Mouse (Mus musculus) kidney, adult 18-20 months (tissue): Measurements from ENCODE around the gene Rdh13.
"Not testable (repeated sequence)": the region's sequence is repeated elsewhere in the genome, so short reads cannot be mapped to it uniquely, and the experiment has no call there.

Experiments used
- DNase-seq: peaks from one replicate; pipeline ENCODE4 v3.0.0; 2021

The Rdh13 gene

DNA sequence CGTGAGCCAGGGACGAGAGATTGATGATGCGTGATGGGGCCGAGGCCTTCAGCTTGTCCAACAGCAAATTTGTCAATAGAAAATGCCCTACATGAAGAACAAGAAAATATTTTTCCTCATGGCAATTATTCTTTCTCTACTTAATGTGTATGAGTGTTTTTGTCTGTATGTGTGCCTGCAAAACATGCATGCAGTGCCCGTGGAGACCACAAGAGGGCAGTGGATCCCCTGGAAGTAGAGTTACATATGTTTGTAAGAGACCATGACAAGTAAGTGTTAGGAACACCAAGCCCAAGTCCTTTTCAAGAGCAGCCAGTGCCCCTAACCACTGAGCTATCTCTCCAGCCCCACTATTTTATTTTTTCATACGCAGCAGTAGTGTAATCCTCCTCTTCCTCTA is 13.9 kb downstream of the Rdh13 start:
- DNase-seq: peak; percentile 86

DNA sequence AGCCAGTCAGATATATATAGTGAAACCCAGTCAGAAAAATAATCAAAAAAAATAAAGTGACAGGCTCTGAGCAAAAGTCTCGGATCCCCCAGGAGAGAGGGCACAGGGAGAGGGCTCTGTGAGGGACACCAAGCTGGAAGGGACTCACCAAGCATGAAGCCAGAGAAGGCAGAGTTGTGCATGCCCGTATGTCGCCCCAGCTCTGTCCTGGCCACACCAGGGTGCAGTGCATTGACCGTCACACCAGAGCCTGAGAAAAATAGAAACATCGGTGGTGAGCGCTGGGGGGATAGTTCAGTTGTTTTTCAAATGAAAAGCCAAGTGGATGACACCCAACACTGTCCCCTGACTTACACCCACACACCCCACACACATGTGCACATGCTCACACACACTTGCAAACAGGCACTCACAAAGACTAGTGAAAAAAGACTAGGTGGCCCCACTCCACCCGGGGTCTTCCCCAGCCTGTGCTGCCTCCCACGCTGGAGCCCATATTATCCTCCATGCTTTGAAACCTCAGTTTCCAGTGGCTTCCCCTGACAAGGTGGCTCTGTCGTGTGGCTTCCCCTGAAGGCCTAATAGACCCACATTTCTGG is 15.1 kb downstream of the Rdh13 start:
- no peak for DNase-seq

GRCm38 (mm10) chr7:4427161-4427912 is 18.1 kb downstream of the Rdh13 start:
- peak; percentile 90 for DNase-seq

DNA sequence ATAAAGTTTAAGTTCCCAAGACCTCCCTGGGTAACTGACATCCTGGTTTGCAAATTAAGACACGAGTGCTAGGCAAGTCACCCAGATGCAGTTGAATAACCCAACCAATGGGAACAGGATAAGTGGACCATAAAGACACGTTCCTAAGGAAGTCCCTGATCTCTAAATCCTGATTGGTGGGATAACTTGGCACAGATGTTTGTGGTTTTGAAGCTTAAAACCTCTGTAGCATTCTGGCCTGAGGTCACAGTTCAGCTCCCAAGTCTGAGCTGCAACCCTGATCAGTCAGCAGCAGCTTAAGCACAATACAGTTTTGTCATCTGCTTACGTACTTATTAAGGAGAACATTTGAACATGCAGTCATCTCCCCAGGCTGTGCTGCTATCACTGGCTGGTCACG is 25.2 kb downstream of the Rdh13 start:
- no peak for DNase-seq

DNA sequence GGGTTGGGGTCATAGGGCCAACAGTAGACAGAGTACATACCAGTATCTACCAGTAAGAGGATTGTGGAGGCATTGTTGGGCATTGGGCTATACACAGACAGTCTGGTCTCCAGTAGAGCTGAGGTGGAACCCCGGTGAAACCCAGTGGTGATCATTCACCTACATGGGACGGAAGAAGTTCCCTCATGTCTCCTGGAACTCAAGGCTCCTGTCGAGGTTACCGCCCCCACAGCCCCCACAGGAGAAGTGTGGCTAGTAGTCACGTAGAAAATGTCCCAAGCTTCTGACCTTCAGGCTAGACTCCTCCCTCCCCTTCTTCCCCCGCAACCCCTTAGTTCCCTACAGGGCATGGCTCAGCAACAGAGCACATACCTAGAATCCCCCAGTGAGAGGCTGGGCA is 25.8 kb downstream of the Rdh13 start:
- DNase-seq: no peak

GRCm38 (mm10) chr7:4412406-4412805 is 33.0 kb downstream of the Rdh13 start:
- DNase-seq: not testable (repeated sequence)

- no peak for DNase-seq
Measured at GRCm38 (mm10) chr7:4397730-4398129, 47.7 kb downstream of the Rdh13 start, which contains the start of gene Gp6. Gene Gp6 (minus strand): TSS chr7:4397744.
